ENCODE assay signal across 9 mouse cellular contexts in the genomic region with DNA sequence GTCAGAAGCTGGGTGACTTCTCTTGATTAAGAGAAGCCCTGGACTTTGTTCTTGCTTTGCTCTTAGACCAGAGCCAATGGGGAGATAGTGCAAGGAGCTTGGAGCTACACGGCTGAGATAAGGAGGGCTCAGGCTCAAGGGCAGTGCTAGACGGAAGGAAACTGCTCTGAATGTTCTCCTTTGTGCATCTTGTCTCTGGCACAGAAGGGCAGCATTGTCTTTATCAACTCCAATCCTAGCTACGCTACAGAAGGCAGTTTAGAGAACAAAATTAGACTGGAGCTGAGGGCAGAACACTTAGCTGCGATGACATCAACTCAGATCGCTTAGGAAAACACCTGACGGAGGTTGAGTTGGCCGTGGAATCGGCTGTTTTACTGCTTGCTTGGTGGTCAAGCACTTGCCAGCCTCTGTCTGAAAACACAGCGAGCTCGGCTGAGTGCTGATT. TPM values are rescaled to one million over a fixed set of nuclear protein-coding genes. Genes with fewer than 3 reads are reported as not detected.
A peak's percentile ranks its signal among the peaks of the same experiment; 100 is the strongest.
DNase-seq lines count a peak whose midpoint lies in the region; ATAC-seq and TF ChIP-seq lines count a peak whose summit lies in the region.
"Had no signal": no experiment of that assay in that cellular context is flagged by ENCODE, and none has a peak within 500 bp of the region (broad histone marks: within the 10 kb centered on the region; RNA-seq: fewer than 3 reads in every experiment).

No protein-coding gene starts in this region.

- H3K27me3 ChIP-seq in limb, embryonic 13.5 days, result no peaks in the 10 kb centered on the region
- H3K27me3 ChIP-seq in limb, embryonic 10.5 days (ENCODE audit: low read depth, poor library complexity, severe bottlenecking), result no peaks in the 10 kb centered on the region
- H3K27me3 ChIP-seq in hindbrain, postnatal 0 days (ENCODE audit: insufficient read depth, low read length), result no peaks in the 10 kb centered on the region
- no peaks in the 10 kb centered on the region for H3K27me3 ChIP-seq in neural tube, embryonic 14.5 days (ENCODE audit: control insufficient read depth, insufficient read depth, low read length)
- no peaks in the 10 kb centered on the region for H3K27me3 ChIP-seq in kidney, embryonic 16.5 days (ENCODE audit: insufficient read depth, low read length)

- no peak for ATAC-seq in limb, embryonic 13.5 days (ENCODE audit: low FRiP score, low read depth)
- ATAC-seq in hindbrain, postnatal 0 days, result no peak
- no peak for ATAC-seq in neural tube, embryonic 14.5 days (ENCODE audit: low read depth)
- no peak for ATAC-seq in kidney, embryonic 16.5 days (ENCODE audit: low FRiP score, low TSS enrichment)

- no peaks in the 10 kb centered on the region for H3K9me3 ChIP-seq in limb, embryonic 13.5 days
- H3K9me3 ChIP-seq in limb, embryonic 10.5 days (replicated peaks), result no peaks in the 10 kb centered on the region
- no peaks in the 10 kb centered on the region for H3K9me3 ChIP-seq in hindbrain, postnatal 0 days (ENCODE audit: low read length)
- H3K9me3 ChIP-seq in neural tube, embryonic 14.5 days (ENCODE audit: control insufficient read depth, low read length), result no peaks in the 10 kb centered on the region
- H3K9me3 ChIP-seq in kidney, embryonic 16.5 days (ENCODE audit: low read length), result no peaks in the 10 kb centered on the region

- no peak overlapping the region for H3K27ac ChIP-seq in limb, embryonic 13.5 days
- H3K27ac ChIP-seq in limb, embryonic 10.5 days, result no peak overlapping the region
- H3K27ac ChIP-seq in hindbrain, postnatal 0 days, result 0 out of 2 replicates have a peak overlapping the region, but pooled peaks have one; percentile 27
- H3K27ac ChIP-seq in neural tube, embryonic 14.5 days (ENCODE audit: low read depth, low read length), result no peak overlapping the region
- H3K27ac ChIP-seq in kidney, embryonic 16.5 days (ENCODE audit: low read length), result no peak overlapping the region

- H3K4me1 ChIP-seq in limb, embryonic 13.5 days, result peaks cover 48% of the 10 kb centered on the region
- peaks cover 28% of the 10 kb centered on the region for H3K4me1 ChIP-seq in limb, embryonic 10.5 days
- peaks cover 7% of the 10 kb centered on the region for H3K4me1 ChIP-seq in hindbrain, postnatal 0 days (ENCODE audit: insufficient read depth, low read length)
- H3K4me1 ChIP-seq in neural tube, embryonic 14.5 days (ENCODE audit: control insufficient read depth, insufficient read depth, low read length), result peaks cover 25% of the 10 kb centered on the region
- H3K4me1 ChIP-seq in kidney, embryonic 16.5 days (ENCODE audit: insufficient read depth, low read length), result peaks cover 31% of the 10 kb centered on the region

- peaks cover 8% of the 10 kb centered on the region; the same call in 1 of the 2 replicates for H3K36me3 ChIP-seq in limb, embryonic 13.5 days
- H3K36me3 ChIP-seq in limb, embryonic 10.5 days, result no peaks in the 10 kb centered on the region; the same call in 1 of the 2 replicates
- no peaks in the 10 kb centered on the region for H3K36me3 ChIP-seq in hindbrain, postnatal 0 days (ENCODE audit: insufficient read depth, low read length)
- no peaks in the 10 kb centered on the region for H3K36me3 ChIP-seq in neural tube, embryonic 14.5 days (ENCODE audit: control insufficient read depth, insufficient read depth, low read length)
- H3K36me3 ChIP-seq in kidney, embryonic 16.5 days (ENCODE audit: insufficient read depth, low read length), result 0 out of 2 replicates have a peak, but pooled peaks cover 3% of the 10 kb centered on the region

- DNase-seq in cerebellum, postnatal 25 days, result peak; percentile 45
- no peak for DNase-seq in cerebellum, postnatal 4 days (ENCODE audit: low spot score in 2 of 2)
- no peak for DNase-seq in limb, embryonic 10.5 days (ENCODE audit: low spot score)
- no peak for DNase-seq in hindbrain, postnatal 0 days (ENCODE audit: low spot score)
- no peak for DNase-seq in frontal cortex, postnatal 25 days (ENCODE audit: low spot score in 2 of 2)
- DNase-seq: kidney, postnatal 14 days had no signal

- 85% methylated on average over 10 of the region's 10 CpGs for WGBS in limb, embryonic 13.5 days
- WGBS in limb, embryonic 10.5 days, result 94% methylated on average over 10 of the region's 10 CpGs
- WGBS in hindbrain, postnatal 0 days, result 79% methylated on average over 10 of the region's 10 CpGs
- 84% methylated on average over 10 of the region's 10 CpGs for WGBS in neural tube, embryonic 14.5 days
- WGBS in kidney, embryonic 16.5 days, result 83% methylated on average over 10 of the region's 10 CpGs

- H3K9ac ChIP-seq in limb, embryonic 13.5 days, result no peak overlapping the region
- H3K9ac ChIP-seq in hindbrain, postnatal 0 days (replicated peaks; ENCODE audit: low read length), result no peak overlapping the region
- peak overlapping the region; percentile 8; the same call in 1 of the 2 replicates for H3K9ac ChIP-seq in neural tube, embryonic 14.5 days (replicated peaks; ENCODE audit: low read depth, low read length)
- no peak overlapping the region for H3K9ac ChIP-seq in kidney, embryonic 16.5 days (replicated peaks; ENCODE audit: low read length)

- no peak overlapping the region for H3K4me3 ChIP-seq in limb, embryonic 13.5 days
- H3K4me3 ChIP-seq in limb, embryonic 10.5 days, result no peak overlapping the region
- no peak overlapping the region for H3K4me3 ChIP-seq in hindbrain, postnatal 0 days (ENCODE audit: low read length)
- no peak overlapping the region for H3K4me3 ChIP-seq in neural tube, embryonic 14.5 days (ENCODE audit: low read depth, low read length)
- no peak overlapping the region for H3K4me3 ChIP-seq in kidney, embryonic 16.5 days (ENCODE audit: low read length)

- TF ChIP-seq CTCF in hindbrain, postnatal 0 days (IDR thresholded peaks at IDR 0.05; ENCODE audit: low read depth), result no peak

- peak overlapping the region; percentile 31; the same call in 1 of the 2 replicates for H3K4me2 ChIP-seq in limb, embryonic 13.5 days (replicated peaks)
- H3K4me2 ChIP-seq in hindbrain, postnatal 0 days (ENCODE audit: low read depth, low read length), result peak overlapping the region; percentile 72
- H3K4me2 ChIP-seq in neural tube, embryonic 14.5 days (ENCODE audit: low read depth, low read length), result peak overlapping the region; percentile 63
- no peak overlapping the region for H3K4me2 ChIP-seq in kidney, embryonic 16.5 days (replicated peaks; ENCODE audit: low read depth, low read length)

RNA-seq across cellular contexts. Expression of a gene that starts 2.4 kb away (rescaled TPM):
- polyA plus RNA-seq in limb, embryonic 13.5 days (2015; fragmentation: Nextera tagmentation; extraction: Ambion mirVana), result 58.7 and 64.4 TPM in 2 replicates
- polyA plus RNA-seq in limb, embryonic 10.5 days (2016; fragmentation: Nextera tagmentation; extraction: Ambion mirVana), result 61.3 and 64.1 TPM in 2 replicates
- total RNA-seq in hindbrain, postnatal 0 days (2014; rRNA removed), result 187 and 189 TPM in 2 replicates
- polyA plus RNA-seq in hindbrain, postnatal 0 days (2015; fragmentation: Nextera tagmentation; extraction: Ambion mirVana), result 110 and 128 TPM in 2 replicates
- polyA plus RNA-seq in neural tube, embryonic 14.5 days (2014; fragmentation: Nextera tagmentation; extraction: Ambion mirVana), result 188 and 189 TPM in 2 replicates
- 60.5 and 62.9 TPM in 2 replicates for polyA plus RNA-seq in kidney, embryonic 16.5 days (2015; fragmentation: Nextera tagmentation; extraction: Ambion mirVana)

Comparison
In these comparisons a context has a peak if more than half of its experiments do, and no peak if none do; other contexts are left out.
1. DNase-seq: peak in cerebellum, postnatal 25 days (2 of 2); none in cerebellum, postnatal 4 days (0 of 2), limb, embryonic 10.5 days (single experiment), hindbrain, postnatal 0 days (single experiment) and frontal cortex, postnatal 25 days (0 of 2).